Mouse (Mus musculus): ENCODE data around the gene Speg. TPM values are rescaled to one million over a fixed set of nuclear protein-coding genes. Genes with fewer than 3 reads are reported as not detected.

Speg gene
- total and polyA plus RNA-seq, 2 experiments from 2014 or later: 22.0 to 62.9 TPM

GRCm38 (mm10) chr1:75384470-75385141 lies 9.5 kb downstream of the Speg start:
- peak overlapping the region; percentile 36; the same call in 1 of the 2 replicates for H3K4me2 ChIP-seq (ENCODE audit: low read depth, low read length, poor library complexity, severe bottlenecking)
- peaks cover 11% of the 10 kb centered on the region; the same call in 1 of the 2 replicates for H3K27me3 ChIP-seq (ENCODE audit: insufficient read depth, low read length)
- peaks cover 42% of the 10 kb centered on the region for H3K4me1 ChIP-seq (ENCODE audit: insufficient read depth, low read length)
- WGBS: 88% methylated on average over 25 of the region's 27 CpGs
- H3K9me3 ChIP-seq (ENCODE audit: low read length): no peaks in the 10 kb centered on the region
- no peak overlapping the region for H3K4me3 ChIP-seq (ENCODE audit: low read depth, low read length)
- H3K9ac ChIP-seq (replicated peaks; ENCODE audit: low read length, poor library complexity, severe bottlenecking): no peak overlapping the region
- TF ChIP-seq CTCF (IDR thresholded peaks at IDR 0.05): no peak
- DNase-seq (ENCODE audit: low spot score) (no peak), ATAC-seq (ENCODE audit: low FRiP score) (no peak)
- peaks cover 3% of the 10 kb centered on the region; the same call in 1 of the 2 replicates for H3K36me3 ChIP-seq (ENCODE audit: insufficient read depth, low read length)
- H3K27ac ChIP-seq (ENCODE audit: low read depth, low read length): no peak overlapping the region

GRCm38 (mm10) chr1:75385142-75385730 lies 10.1 kb downstream of the Speg start:
- Histone ChIP-seq H3K27ac (ENCODE audit: low read depth, low read length) (0 out of 2 replicates have a peak overlapping the region, but pooled peaks have one; percentile 47), H3K9me3 (ENCODE audit: low read length) (no peaks in the 10 kb centered on the region), H3K4me2 (ENCODE audit: low read depth, low read length, poor library complexity, severe bottlenecking) (peak overlapping the region; percentile 36), H3K4me3 (ENCODE audit: low read depth, low read length) (no peak overlapping the region), H3K4me1 (ENCODE audit: insufficient read depth, low read length) (peaks cover 42% of the 10 kb centered on the region), H3K36me3 (ENCODE audit: insufficient read depth, low read length) (peaks cover 3% of the 10 kb centered on the region; the same call in 1 of the 2 replicates), H3K27me3 (ENCODE audit: insufficient read depth, low read length) (peaks cover 11% of the 10 kb centered on the region; the same call in 1 of the 2 replicates), H3K9ac (replicated peaks; ENCODE audit: low read length, poor library complexity, severe bottlenecking) (peak overlapping the region; percentile 42; the same call in 1 of the 2 replicates)
- no peak for ATAC-seq (ENCODE audit: low FRiP score)
- no peak for DNase-seq (ENCODE audit: low spot score)
- TF ChIP-seq CTCF (IDR thresholded peaks at IDR 0.05): no peak
- WGBS: 65% methylated on average over 20 of the region's 20 CpGs

GRCm38 (mm10) chr1:75386149-75386548 lies 11.1 kb downstream of the Speg start:
- Histone ChIP-seq H3K4me2 (ENCODE audit: low read depth, low read length, poor library complexity, severe bottlenecking) (peak overlapping the region; percentile 36), H3K27ac (ENCODE audit: low read depth, low read length) (peak overlapping the region; percentile 47; the same call in 1 of the 2 replicates), H3K27me3 (ENCODE audit: insufficient read depth, low read length) (peaks cover 11% of the 10 kb centered on the region; the same call in 1 of the 2 replicates), H3K4me1 (ENCODE audit: insufficient read depth, low read length) (peaks cover 40% of the 10 kb centered on the region), H3K36me3 (ENCODE audit: insufficient read depth, low read length) (peaks cover 3% of the 10 kb centered on the region; the same call in 1 of the 2 replicates), H3K9me3 (ENCODE audit: low read length) (no peaks in the 10 kb centered on the region), H3K9ac (replicated peaks; ENCODE audit: low read length, poor library complexity, severe bottlenecking) (peak overlapping the region; percentile 42; the same call in 1 of the 2 replicates), H3K4me3 (ENCODE audit: low read depth, low read length) (no peak overlapping the region)
- no peak for TF ChIP-seq CTCF (IDR thresholded peaks at IDR 0.05)
- DNase-seq (ENCODE audit: low spot score) (peak; percentile 60), ATAC-seq (ENCODE audit: low FRiP score) (no peak)
- 30% methylated on average over 4 of the region's 4 CpGs for WGBS

GRCm38 (mm10) chr1:75387469-75387928 lies 12.4 kb downstream of the Speg start:
- no peak for TF ChIP-seq CTCF (IDR thresholded peaks at IDR 0.05)
- peak overlapping the region; percentile 43; the same call in 1 of the 2 replicates for H3K4me2 ChIP-seq (ENCODE audit: low read depth, low read length, poor library complexity, severe bottlenecking)
- H3K4me3 ChIP-seq (ENCODE audit: low read depth, low read length): peak overlapping the region; percentile 15; the same call in 1 of the 2 replicates
- ATAC-seq (ENCODE audit: low FRiP score) (no peak), DNase-seq (ENCODE audit: low spot score) (no peak)
- H3K9me3 ChIP-seq (ENCODE audit: low read length): no peaks in the 10 kb centered on the region
- H3K4me1 ChIP-seq (ENCODE audit: insufficient read depth, low read length): peaks cover 40% of the 10 kb centered on the region
- H3K9ac ChIP-seq (replicated peaks; ENCODE audit: low read length, poor library complexity, severe bottlenecking): 0 out of 2 replicates have a peak overlapping the region, but pooled peaks have one; percentile 13
- WGBS: 28% methylated on average over 4 of the region's 7 CpGs
- H3K27me3 ChIP-seq (ENCODE audit: insufficient read depth, low read length): peaks cover 11% of the 10 kb centered on the region; the same call in 1 of the 2 replicates
- peaks cover 3% of the 10 kb centered on the region for H3K36me3 ChIP-seq (ENCODE audit: insufficient read depth, low read length)
- H3K27ac ChIP-seq (ENCODE audit: low read depth, low read length): no peak overlapping the region

DNA sequence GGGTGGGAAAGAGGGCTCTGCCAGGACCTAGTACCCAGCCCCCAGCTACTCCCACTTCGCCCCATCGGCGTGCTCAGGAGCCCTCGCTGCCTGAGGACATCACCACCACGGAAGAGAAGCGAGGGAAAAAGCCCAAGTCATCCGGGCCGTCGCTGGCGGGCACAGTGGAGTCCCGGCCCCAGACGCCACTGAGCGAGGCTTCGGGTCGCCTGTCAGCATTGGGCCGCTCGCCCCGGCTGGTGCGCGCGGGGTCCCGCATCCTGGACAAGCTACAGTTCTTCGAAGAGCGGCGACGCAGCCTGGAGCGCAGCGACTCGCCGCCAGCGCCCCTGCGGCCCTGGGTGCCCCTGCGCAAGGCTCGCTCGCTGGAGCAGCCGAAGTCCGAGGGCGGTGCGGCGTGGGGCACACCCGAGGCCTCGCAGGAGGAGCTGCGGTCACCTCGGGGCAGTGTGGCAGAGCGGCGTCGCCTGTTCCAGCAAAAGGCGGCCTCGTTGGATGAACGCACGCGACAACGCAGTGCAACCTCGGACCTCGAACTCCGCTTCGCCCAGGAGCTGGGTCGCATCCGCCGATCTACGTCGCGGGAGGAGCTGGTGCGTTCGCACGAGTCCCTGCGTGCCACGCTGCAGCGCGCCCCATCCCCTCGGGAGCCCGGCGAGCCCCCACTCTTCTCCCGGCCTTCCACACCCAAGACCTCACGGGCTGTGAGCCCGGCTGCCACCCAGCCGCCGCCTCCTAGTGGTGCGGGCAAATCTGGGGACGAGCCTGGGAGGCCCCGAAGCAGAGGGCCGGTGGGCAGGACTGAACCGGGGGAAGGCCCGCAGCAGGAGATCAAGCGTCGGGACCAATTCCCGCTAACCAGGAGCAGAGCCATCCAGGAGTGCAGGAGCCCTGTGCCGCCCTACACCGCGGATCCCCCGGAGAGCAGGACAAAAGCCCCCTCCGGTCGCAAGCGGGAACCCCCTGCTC lies 13.1 kb downstream of the Speg start:
- DNase-seq (ENCODE audit: low spot score) (no peak), ATAC-seq (ENCODE audit: low FRiP score) (no peak)
- H3K9me3 ChIP-seq (ENCODE audit: low read length): no peaks in the 10 kb centered on the region
- 14% methylated on average over 94 of the region's 94 CpGs for WGBS
- H3K36me3 ChIP-seq (ENCODE audit: insufficient read depth, low read length): peaks cover 5% of the 10 kb centered on the region
- H3K27me3 ChIP-seq (ENCODE audit: insufficient read depth, low read length): peaks cover 11% of the 10 kb centered on the region; the same call in 1 of the 2 replicates
- peak overlapping the region; percentile 15; the same call in 1 of the 2 replicates for H3K4me3 ChIP-seq (ENCODE audit: low read depth, low read length)
- peak overlapping the region; percentile 24; the same call in 1 of the 2 replicates for H3K9ac ChIP-seq (replicated peaks; ENCODE audit: low read length, poor library complexity, severe bottlenecking)
- peak overlapping the region; percentile 43 for H3K4me2 ChIP-seq (ENCODE audit: low read depth, low read length, poor library complexity, severe bottlenecking)
- H3K27ac ChIP-seq (ENCODE audit: low read depth, low read length): no peak overlapping the region
- peaks cover 34% of the 10 kb centered on the region for H3K4me1 ChIP-seq (ENCODE audit: insufficient read depth, low read length)
- no peak; the same call in 1 of the 2 replicates for TF ChIP-seq CTCF (IDR thresholded peaks at IDR 0.05)

Data from midbrain, postnatal 0 days (tissue).